Mouse (Mus musculus) liver, adult 2 months (tissue): ENCODE results near the gene Rhox2e.
"Not testable (repeated sequence)": the region's sequence is repeated elsewhere in the genome, so short reads cannot be mapped to it uniquely, and the experiment has no call there.

Experiments used
- CTCF ChIP-seq: fragments of 200-500 bp; IDR thresholded peaks from 2 replicates; pipeline ENCODE4 v1.5.1; 2011; ENCODE audit warnings: low read depth, low read length, control low read depth
- POLR2A ChIP-seq: fragments of 200-500 bp; IDR thresholded peaks from 2 replicates; pipeline ENCODE4 v1.6.1; 2011; ENCODE audit warnings: low read length, control low read depth; ENCODE audit not compliant: insufficient read depth; ENCODE audit errors: extremely low read depth

DNA sequence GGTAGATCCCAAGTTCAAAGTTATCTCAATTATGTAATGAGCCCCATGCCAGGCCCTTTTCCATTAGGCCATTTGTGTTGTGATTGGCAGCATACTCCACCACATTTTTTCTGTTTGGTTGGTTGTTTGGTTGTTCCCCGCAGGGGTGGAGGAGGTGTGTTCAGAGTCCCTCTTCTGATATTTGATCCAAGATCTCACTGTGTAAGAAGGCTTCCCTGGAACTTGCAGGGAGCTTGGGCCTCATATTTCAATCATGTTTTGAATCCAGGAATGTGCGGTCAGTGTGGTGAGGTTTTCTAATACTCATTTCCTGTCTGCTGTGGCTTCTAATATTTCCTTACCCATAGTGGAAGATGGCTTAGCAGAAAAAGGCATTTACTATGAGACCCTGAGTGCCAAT is 42.4 kb downstream of the Rhox2e start:
- not testable (repeated sequence) for TF ChIP-seq POLR2A, CTCF
